Mouse (Mus musculus) MEL (cell line): ENCODE measurements around the gene Plekha5. TPM values are rescaled to one million over a fixed set of nuclear protein-coding genes. Genes with fewer than 3 reads are reported as not detected.

Experiments
- DNase-seq: peaks from one replicate; pipeline ENCODE4 v3.0.0; 2011; ENCODE audit warnings: low read depth, low spot score
- H3K27ac ChIP-seq: 2 replicates; pipeline ENCODE4 v1.5.1; 2012; ENCODE audit warnings: low read depth, mild to moderate bottlenecking, control low read depth, low read length, moderate library complexity; ENCODE audit not compliant: control insufficient read depth
- H3K27me3 ChIP-seq, 2 experiments: fragments of 150-350 bp in 1 of 2; sonication (generic) in 1 of 2; 2 replicates each; pipeline ENCODE4 v1.6.1; 2012; ENCODE audit warnings: low read length in 2 of 2, mild to moderate bottlenecking in 2 of 2, improper control_type of control experiment in 1 of 2, moderate library complexity in 1 of 2; ENCODE audit not compliant: insufficient read depth in 2 of 2, control insufficient read depth in 1 of 2
- H3K36me3 ChIP-seq, 2 experiments: 2 replicates each; pipeline ENCODE4 v1.6.1; 2012 to 2014; ENCODE audit warnings: low read length in 2 of 2, improper control_type of control experiment in 1 of 2, inconsistent platforms in 1 of 2, mild to moderate bottlenecking in 1 of 2; ENCODE audit not compliant: insufficient read depth in 2 of 2, control insufficient read depth in 1 of 2
- H3K4me1 ChIP-seq, 2 experiments: fragments of 150-350 bp in 1 of 2; sonication (generic) in 1 of 2; 2 replicates each; pipeline ENCODE4 v1.6.1; 2012; ENCODE audit warnings: low read length in 2 of 2, improper control_type of control experiment in 1 of 2, mild to moderate bottlenecking in 1 of 2; ENCODE audit not compliant: insufficient read depth in 2 of 2, control insufficient read depth in 1 of 2
- H3K4me3 ChIP-seq, 2 experiments: fragments of 150-350 bp in 1 of 2; sonication (generic) in 1 of 2; 2 replicates each; pipeline ENCODE4 v1.5.1; 2012; ENCODE audit warnings: low read depth in 2 of 2, low read length in 2 of 2, mild to moderate bottlenecking in 2 of 2, moderate library complexity in 2 of 2, control low read depth in 1 of 2, improper control_type of control experiment in 1 of 2; ENCODE audit not compliant: control insufficient read depth in 1 of 2, insufficient read depth in 1 of 2
- H3K79me2 ChIP-seq: 2 replicates; pipeline ENCODE4 v1.6.1; 2012; ENCODE audit warnings: mild to moderate bottlenecking, low read length, moderate library complexity; ENCODE audit not compliant: control insufficient read depth, poor library complexity, insufficient read depth
- H3K9ac ChIP-seq: 2 replicates; pipeline ENCODE4 v1.6.1; 2012; ENCODE audit warnings: low read depth, mild to moderate bottlenecking, control low read depth, low read length, moderate library complexity; ENCODE audit not compliant: control insufficient read depth, poor library complexity, severe bottlenecking
- H3K9me3 ChIP-seq: fragments of 150-350 bp; sonication (generic); replicated peaks from 2 replicates; pipeline ENCODE4 v1.6.1; 2012; ENCODE audit warnings: mild to moderate bottlenecking, low read length, improper control_type of control experiment, moderate library complexity; ENCODE audit not compliant: insufficient read depth
- BHLHE40 ChIP-seq: IDR thresholded peaks from 2 replicates; pipeline ENCODE4 v1.6.1; 2012; ENCODE audit warnings: low read depth, mild to moderate bottlenecking, inconsistent platforms, low read length, improper control_type of control experiment, borderline replicate concordance
- CTCF ChIP-seq, 3 experiments: IDR thresholded peaks in 2 of 3; conservative IDR thresholded peaks in 1 of 3; 2 replicates each; pipeline ENCODE4 v1.5.1; 2011 to 2012; ENCODE audit warnings: low read length in 3 of 3, low read depth in 2 of 3, mild to moderate bottlenecking in 2 of 3, improper control_type of control experiment in 1 of 3, inconsistent platforms in 1 of 3, mixed read lengths in 1 of 3, moderate library complexity in 1 of 3; ENCODE audit not compliant: control insufficient read depth in 1 of 3, insufficient read depth in 1 of 3, poor library complexity in 1 of 3, severe bottlenecking in 1 of 3
- ELF1 ChIP-seq: IDR thresholded peaks from 2 replicates; pipeline ENCODE4 v1.6.1; 2014; ENCODE audit warnings: low read depth, mild to moderate bottlenecking, inconsistent platforms, low read length, improper control_type of control experiment, moderate library complexity
- EP300 ChIP-seq, 2 experiments: IDR thresholded peaks; 2 replicates each; pipeline ENCODE4 v1.6.1; 2011; ENCODE audit warnings: improper control_type of control experiment in 2 of 2, low read length in 2 of 2, low read depth in 1 of 2, mild to moderate bottlenecking in 1 of 2
- ETS1 ChIP-seq: IDR thresholded peaks from 2 replicates; pipeline ENCODE4 v1.6.1; 2012; ENCODE audit warnings: low read depth, mild to moderate bottlenecking, inconsistent platforms, low read length, improper control_type of control experiment, moderate library complexity
- GATA1 ChIP-seq: IDR thresholded peaks from 2 replicates; pipeline ENCODE4 v1.6.1; 2011; ENCODE audit warnings: low read depth, low read length, improper control_type of control experiment
- JUND ChIP-seq: IDR thresholded peaks from 2 replicates; pipeline ENCODE4 v1.6.1; 2011; ENCODE audit warnings: low read depth, mild to moderate bottlenecking, improper control_type of control experiment, low read length
- MAFK ChIP-seq: IDR thresholded peaks from 2 replicates; pipeline ENCODE4 v1.6.1; 2011; ENCODE audit warnings: low read depth, mild to moderate bottlenecking, low read length, improper control_type of control experiment, borderline replicate concordance
- MAZ ChIP-seq: IDR thresholded peaks from 2 replicates; pipeline ENCODE4 v1.6.1; 2012; ENCODE audit warnings: low read depth, mild to moderate bottlenecking, inconsistent platforms, low read length, improper control_type of control experiment
- MEF2A ChIP-seq: IDR thresholded peaks from 2 replicates; pipeline ENCODE4 v1.6.1; 2014; ENCODE audit warnings: low read depth, mild to moderate bottlenecking, inconsistent platforms, low read length, improper control_type of control experiment; ENCODE audit not compliant: poor library complexity, insufficient replicate concordance, severe bottlenecking; ENCODE audit errors: extremely low read depth
- MXI1 ChIP-seq: IDR thresholded peaks from 2 replicates; pipeline ENCODE4 v1.6.1; 2011; ENCODE audit warnings: mild to moderate bottlenecking, low read depth, low read length, improper control_type of control experiment
- NELFE ChIP-seq: IDR thresholded peaks from 2 replicates; pipeline ENCODE4 v1.6.1; 2011; ENCODE audit warnings: low read depth, low read length, improper control_type of control experiment
- NRF1 ChIP-seq: IDR thresholded peaks from 2 replicates; pipeline ENCODE4 v1.6.1; 2014; ENCODE audit warnings: low read depth, mild to moderate bottlenecking, inconsistent platforms, low read length, improper control_type of control experiment, moderate library complexity; ENCODE audit not compliant: poor library complexity, insufficient read depth, severe bottlenecking
- POLR2A ChIP-seq, 2 experiments: IDR thresholded peaks; 2 replicates each; pipeline ENCODE4 v1.6.1; 2011 to 2012; ENCODE audit warnings: low read length in 2 of 2, mild to moderate bottlenecking in 2 of 2, control low read depth in 1 of 2, improper control_type of control experiment in 1 of 2, low read depth in 1 of 2, moderate library complexity in 1 of 2; ENCODE audit not compliant: control insufficient read depth in 1 of 2, insufficient read depth in 1 of 2, poor library complexity in 1 of 2
- POLR2AphosphoS2 ChIP-seq: IDR thresholded peaks from 2 replicates; pipeline ENCODE4 v1.6.1; 2011; ENCODE audit warnings: low read length, improper control_type of control experiment
- POLR2AphosphoS5 ChIP-seq: IDR thresholded peaks from 2 replicates; pipeline ENCODE4 v1.6.1; 2012; ENCODE audit warnings: low read depth, borderline replicate concordance, mild to moderate bottlenecking, inconsistent platforms, low read length, moderate library complexity, mixed read lengths
- RAD21 ChIP-seq: IDR thresholded peaks from 2 replicates; pipeline ENCODE4 v1.6.1; 2011; ENCODE audit warnings: mild to moderate bottlenecking, low read depth, low read length, improper control_type of control experiment
- SIN3A ChIP-seq: IDR thresholded peaks from 2 replicates; pipeline ENCODE4 v1.6.1; 2012; ENCODE audit warnings: low read length, improper control_type of control experiment, inconsistent platforms
- SMC3 ChIP-seq: IDR thresholded peaks from 2 replicates; pipeline ENCODE4 v1.6.1; 2011; ENCODE audit warnings: low read depth, low read length, improper control_type of control experiment
- TBP ChIP-seq: IDR thresholded peaks from 2 replicates; pipeline ENCODE4 v1.8.0; 2011; ENCODE audit warnings: low read depth, low read length, improper control_type of control experiment
- TCF12 ChIP-seq: IDR thresholded peaks from 2 replicates; pipeline ENCODE4 v1.6.1; 2014; ENCODE audit warnings: low read depth, mild to moderate bottlenecking, inconsistent platforms, low read length, improper control_type of control experiment, moderate library complexity
- ZKSCAN1 ChIP-seq: IDR thresholded peaks from 2 replicates; pipeline ENCODE4 v1.6.1; 2012; ENCODE audit warnings: low read depth, mild to moderate bottlenecking, inconsistent platforms, low read length, improper control_type of control experiment, moderate library complexity
- ZMIZ1 ChIP-seq: IDR thresholded peaks from 2 replicates; pipeline ENCODE4 v1.6.1; 2012; ENCODE audit warnings: low read depth, mild to moderate bottlenecking, inconsistent platforms, low read length, improper control_type of control experiment, moderate library complexity
- polyA plus RNA-seq, 2 experiments: library from polyadenylated mRNA; stranded (reverse) in 1 of 2; unstranded in 1 of 2; fragments of >175 nt in 1 of 2; fragments of >200 nt in 1 of 2; gene quantifications; 2 replicates each; pipeline versions ENCODE4 v1.2.1 to v1.2.4; 2012; ENCODE audit warnings: low replicate concordance in 2 of 2, low read depth in 1 of 2; ENCODE audit not compliant: insufficient read length in 2 of 2, insufficient read depth in 1 of 2, missing spikeins in 1 of 2
- total RNA-seq: library from RNA; depleted of rRNA; stranded (reverse); fragments of 300-350 nt; gene quantifications from 2 replicates; pipeline ENCODE4 v1.2.3, GENCODE M21; 2012

Gene Plekha5
- total and polyA plus RNA-seq, 3 experiments, result 0.24 to 0.35 TPM; not detected in 1

- H3K4me3 ChIP-seq, result no peak overlapping the region
- H3K4me1 ChIP-seq, result no peaks in the 10 kb centered on the region
Measured at GRCm38 (mm10) chr6:140519488-140520159, 95.8 kb downstream of the Plekha5 start.

GRCm38 (mm10) chr6:140520961-140521360 lies 97.1 kb downstream of the Plekha5 start:
- no peaks in the 10 kb centered on the region for H3K9me3 ChIP-seq
- TF ChIP-seq SMC3 (no peak), POLR2AphosphoS2 (no peak), CTCF (IDR thresholded peaks at IDR 0.05 in 2 of 3, conservative IDR thresholded peaks at IDR 0.05 in 1 of 3; ENCODE audit: control insufficient read depth in 1 of 3, insufficient read depth in 1 of 3, low read depth in 2 of 3, low read length in 3 of 3, poor library complexity in 1 of 3, severe bottlenecking in 1 of 3) (no peak), EP300 (IDR thresholded peaks at IDR 0.05; ENCODE audit: low read depth in 1 of 2, low read length in 2 of 2) (no peak), ETS1 (no peak), TCF12 (no peak), NELFE (no peak), ELF1 (no peak), RAD21 (no peak), NRF1 (no peak)
- no peaks in the 10 kb centered on the region for H3K36me3 ChIP-seq
- H3K4me3 ChIP-seq, result no peak overlapping the region
- H3K27me3 ChIP-seq, result no peaks in the 10 kb centered on the region
- no peaks in the 10 kb centered on the region for H3K4me1 ChIP-seq
- H3K9ac ChIP-seq, result no peak overlapping the region
- no peaks in the 10 kb centered on the region for H3K79me2 ChIP-seq
- H3K27ac ChIP-seq, result no peak overlapping the region
- no peak for DNase-seq

More at GRCm38 (mm10) chr6:140519488-140520159, 95.8 kb downstream of the Plekha5 start:
- no peak for DNase-seq
- no peak overlapping the region for H3K9ac ChIP-seq
- TF ChIP-seq ZMIZ1 (no peak), CTCF (IDR thresholded peaks at IDR 0.05 in 2 of 3, conservative IDR thresholded peaks at IDR 0.05 in 1 of 3; ENCODE audit: control insufficient read depth in 1 of 3, insufficient read depth in 1 of 3, low read depth in 2 of 3, low read length in 3 of 3, poor library complexity in 1 of 3, severe bottlenecking in 1 of 3) (no peak), ETS1 (no peak), MAZ (no peak), MXI1 (no peak), EP300 (IDR thresholded peaks at IDR 0.05; ENCODE audit: low read depth in 1 of 2, low read length in 2 of 2) (no peak), POLR2A (IDR thresholded peaks at IDR 0.05; ENCODE audit: control insufficient read depth in 1 of 2, insufficient read depth in 1 of 2, low read depth in 1 of 2, low read length in 2 of 2, poor library complexity in 1 of 2) (no peak), BHLHE40 (no peak), POLR2AphosphoS5 (no peak), SMC3 (no peak), MEF2A (no peak), ZKSCAN1 (no peak), RAD21 (no peak), SIN3A (no peak), JUND (no peak), ELF1 (no peak), NRF1 (no peak), TBP (no peak), GATA1 (no peak), MAFK (no peak)
- TF ChIP-seq, all 39 proteins: peak for 0
- no peaks in the 10 kb centered on the region for H3K9me3 ChIP-seq
- H3K36me3 ChIP-seq, result no peaks in the 10 kb centered on the region
- no peak overlapping the region for H3K27ac ChIP-seq
- H3K79me2 ChIP-seq, result no peaks in the 10 kb centered on the region
- no peaks in the 10 kb centered on the region for H3K27me3 ChIP-seq
